Mouse (Mus musculus) erythroblast, embryonic 14.5 days (primary cell): ENCODE measurements around the gene Tnfsf10.

Experiments
- GATA1 ChIP-seq: IDR thresholded peaks from 2 replicates; pipeline ENCODE4 v1.6.1; 2012; ENCODE audit warnings: low read length, inconsistent platforms, mixed read lengths
- TAL1 ChIP-seq: IDR thresholded peaks from 3 replicates; pipeline ENCODE4 v1.6.1; 2012; ENCODE audit warnings: low read length, inconsistent platforms, mixed read lengths

- TF ChIP-seq GATA1 (no peak), TAL1 (no peak)
Measured at GRCm38 (mm10) chr3:27384836-27385235, 68.0 kb downstream of the Tnfsf10 start.
